Mouse (Mus musculus) ES-E14 (cell line): ENCODE data around the gene Itga10.

Experiments used
- CHD2 ChIP-seq: IDR thresholded peaks from 2 replicates; pipeline ENCODE4 v1.6.1; 2014; ENCODE audit warnings: mild to moderate bottlenecking, low read depth, low read length, inconsistent platforms
- HCFC1 ChIP-seq: IDR thresholded peaks from 2 replicates; pipeline ENCODE4 v1.6.1; 2012; ENCODE audit warnings: low read length, inconsistent platforms, borderline replicate concordance; ENCODE audit not compliant: insufficient read depth
- MAFK ChIP-seq: IDR thresholded peaks from 2 replicates; pipeline ENCODE4 v1.6.1; 2014; ENCODE audit warnings: mild to moderate bottlenecking, low read depth, low read length, inconsistent platforms; ENCODE audit not compliant: insufficient read depth
- ZC3H11A ChIP-seq: IDR thresholded peaks from 2 replicates; pipeline ENCODE4 v1.6.1; 2012; ENCODE audit warnings: low read depth, mild to moderate bottlenecking, inconsistent platforms, low read length, borderline replicate concordance
- ZNF384 ChIP-seq: IDR thresholded peaks from 2 replicates; pipeline ENCODE4 v1.6.1; 2012; ENCODE audit warnings: low read depth, low read length, inconsistent platforms

DNA sequence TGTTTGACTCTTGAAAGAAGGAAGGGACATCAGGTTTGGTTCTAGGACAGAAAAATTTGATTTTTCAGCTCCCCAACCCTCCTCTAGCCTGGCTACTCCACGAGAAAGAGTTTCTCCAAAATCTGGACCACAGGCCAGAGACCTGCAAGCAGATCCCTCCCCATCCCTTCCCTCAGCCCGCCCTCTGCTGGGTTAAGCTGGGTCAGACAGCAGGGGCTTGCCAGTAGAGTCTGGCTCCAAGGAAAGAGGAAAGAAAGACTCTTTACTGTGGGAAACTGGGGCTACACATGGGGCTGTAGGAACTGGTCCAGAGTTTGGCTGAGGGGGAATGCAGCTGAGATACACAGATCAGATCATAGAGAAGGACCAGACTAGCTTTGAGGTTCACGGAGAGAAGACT lies 47.1 kb downstream of the Itga10 start:
- no peak for TF ChIP-seq MAFK
- no peak for TF ChIP-seq HCFC1
- TF ChIP-seq CHD2, result no peak
- TF ChIP-seq ZNF384, result no peak
- no peak for TF ChIP-seq ZC3H11A
